Mouse (Mus musculus) midbrain, embryonic 12.5 days (tissue): ENCODE measurements around the gene Oxt. TPM values are rescaled to one million over a fixed set of nuclear protein-coding genes. Genes with fewer than 3 reads are reported as not detected.
A peak's percentile ranks its signal among the peaks of the same experiment; 100 is the strongest.

ENCODE experiments used
- ATAC-seq: fragments of 200-750 bp; cut with Nextera tagmentation; 2 replicates; pipeline ENCODE4 v1.8.0; 2017; ENCODE audit warnings: low read depth, moderate TSS enrichment, moderate library complexity; ENCODE audit not compliant: low FRiP score
- H3K27ac ChIP-seq: fragments of 300-500 bp; sonication (generic); replicated peaks from 2 replicates; pipeline ENCODE4 v1.5.1; 2016; ENCODE audit warnings: mild to moderate bottlenecking
- H3K27me3 ChIP-seq: fragments of 300-500 bp; sonication (generic); 2 replicates; pipeline ENCODE4 v1.6.1; 2016; ENCODE audit warnings: mild to moderate bottlenecking
- H3K36me3 ChIP-seq: fragments of 300-500 bp; sonication (generic); 2 replicates; pipeline ENCODE4 v1.6.1; 2016
- H3K4me1 ChIP-seq: fragments of 300-500 bp; sonication (generic); 2 replicates; pipeline ENCODE4 v1.6.1; 2016
- H3K4me2 ChIP-seq: fragments of 300-500 bp; sonication (generic); replicated peaks from 2 replicates; pipeline ENCODE4 v1.6.1; 2016; ENCODE audit warnings: mild to moderate bottlenecking, moderate library complexity
- H3K4me3 ChIP-seq: fragments of 300-500 bp; sonication (generic); 2 replicates; pipeline ENCODE4 v1.5.1; 2016; ENCODE audit warnings: mild to moderate bottlenecking
- H3K9ac ChIP-seq: fragments of 300-500 bp; sonication (generic); replicated peaks from 2 replicates; pipeline ENCODE4 v1.6.1; 2016; ENCODE audit warnings: mild to moderate bottlenecking, moderate library complexity
- H3K9me3 ChIP-seq: fragments of 300-500 bp; sonication (generic); 2 replicates; pipeline ENCODE4 v1.6.1; 2016; ENCODE audit warnings: mild to moderate bottlenecking
- WGBS: fragments of 180-500 bp; shearing (Covaris S2); methylation state at CpG from one replicate; pipeline ENCODE4 v1.1.7; 2016; 5-methylcytosine and 5-hydroxymethylcytosine counted together
- polyA plus RNA-seq: library from polyadenylated mRNA; unstranded; fragments of >200 nt; fragmentation: Nextera tagmentation; extraction: Ambion mirVana; gene quantifications from 2 replicates; pipeline ENCODE4 v1.2.1, GENCODE M21; 2016

Gene Oxt
- not detected in 2 replicates for polyA plus RNA-seq

- ATAC-seq, result no peak
- 43% methylated on average over 9 of the region's 9 CpGs for WGBS
- peak within 1 kb of the TSS; percentile 45 for H3K4me2 ChIP-seq
- H3K9me3 ChIP-seq, result no peaks in the 10 kb centered on the region
- no peak within 1 kb of the TSS for H3K27ac ChIP-seq
- H3K27me3 ChIP-seq, result peaks cover 77% of the 10 kb centered on the region
- peaks cover 22% of the 10 kb centered on the region for H3K4me1 ChIP-seq
- no peaks in the 10 kb centered on the region for H3K36me3 ChIP-seq
- H3K4me3 ChIP-seq, result peak within 1 kb of the TSS; percentile 29
- no peak within 1 kb of the TSS for H3K9ac ChIP-seq
Measured at GRCm38 (mm10) chr2:130575873-130576272, at the start of gene Oxt. Gene Oxt (plus strand): TSS chr2:130576173.

- Histone ChIP-seq H3K27ac (no peak overlapping the region), H3K4me2 (no peak overlapping the region), H3K36me3 (peaks cover 28% of the 10 kb centered on the region), H3K9ac (no peak overlapping the region), H3K27me3 (no peaks in the 10 kb centered on the region), H3K9me3 (no peaks in the 10 kb centered on the region), H3K4me3 (no peak overlapping the region), H3K4me1 (no peaks in the 10 kb centered on the region)
- no peak for ATAC-seq
- 81% methylated on average over 6 of the region's 6 CpGs for WGBS
Measured at GRCm38 (mm10) chr2:130528457-130528856, 47.5 kb upstream of the Oxt start.

- Histone ChIP-seq H3K4me3 (no peak overlapping the region), H3K9ac (no peak overlapping the region), H3K9me3 (no peaks in the 10 kb centered on the region), H3K27ac (no peak overlapping the region), H3K4me2 (no peak overlapping the region), H3K36me3 (peaks cover 34% of the 10 kb centered on the region), H3K27me3 (no peaks in the 10 kb centered on the region), H3K4me1 (no peaks in the 10 kb centered on the region)
- ATAC-seq, result no peak
- 97% methylated on average over 2 of the region's 2 CpGs for WGBS
Measured at GRCm38 (mm10) chr2:130529290-130529689, 46.7 kb upstream of the Oxt start.

- ATAC-seq, result no peak
- H3K9ac ChIP-seq, result no peak overlapping the region
- 85% methylated on average over 7 of the region's 7 CpGs for WGBS
- H3K9me3 ChIP-seq, result no peaks in the 10 kb centered on the region
- H3K27me3 ChIP-seq, result no peaks in the 10 kb centered on the region
- H3K4me3 ChIP-seq, result no peak overlapping the region
- H3K36me3 ChIP-seq, result peaks cover 40% of the 10 kb centered on the region
- H3K4me2 ChIP-seq, result no peak overlapping the region
- H3K4me1 ChIP-seq, result no peaks in the 10 kb centered on the region
- no peak overlapping the region for H3K27ac ChIP-seq
Measured at GRCm38 (mm10) chr2:130529925-130530324, 46.0 kb upstream of the Oxt start.

- H3K27ac ChIP-seq, result no peak overlapping the region
Measured at GRCm38 (mm10) chr2:130532201-130532600, 43.8 kb upstream of the Oxt start.

GRCm38 (mm10) chr2:130535017-130535416, 41.0 kb upstream of the Oxt start:
- no peaks in the 10 kb centered on the region for H3K27me3 ChIP-seq
- H3K4me2 ChIP-seq, result no peak overlapping the region
- peaks cover 52% of the 10 kb centered on the region for H3K36me3 ChIP-seq
- no peaks in the 10 kb centered on the region for H3K9me3 ChIP-seq
- no peak overlapping the region for H3K9ac ChIP-seq
- H3K4me3 ChIP-seq, result no peak overlapping the region
- no peaks in the 10 kb centered on the region for H3K4me1 ChIP-seq
- 90% methylated on average over 6 of the region's 6 CpGs for WGBS
- ATAC-seq, result no peak
- no peak overlapping the region for H3K27ac ChIP-seq

More at GRCm38 (mm10) chr2:130532201-130532600, 43.8 kb upstream of the Oxt start:
- H3K27me3 ChIP-seq, result no peaks in the 10 kb centered on the region
- H3K9me3 ChIP-seq, result no peaks in the 10 kb centered on the region
- H3K4me2 ChIP-seq, result no peak overlapping the region
- no peak for ATAC-seq
- no peak overlapping the region for H3K9ac ChIP-seq
- no peaks in the 10 kb centered on the region for H3K4me1 ChIP-seq
- 91% methylated on average over 2 of the region's 2 CpGs for WGBS
- H3K4me3 ChIP-seq, result no peak overlapping the region
- H3K36me3 ChIP-seq, result peaks cover 39% of the 10 kb centered on the region

GRCm38 (mm10) chr2:130536890-130537289, 39.1 kb upstream of the Oxt start:
- Histone ChIP-seq H3K9ac (no peak overlapping the region), H3K4me2 (no peak overlapping the region), H3K36me3 (peaks cover 71% of the 10 kb centered on the region), H3K9me3 (no peaks in the 10 kb centered on the region), H3K4me3 (no peak overlapping the region), H3K4me1 (no peaks in the 10 kb centered on the region), H3K27ac (no peak overlapping the region), H3K27me3 (no peaks in the 10 kb centered on the region)
- ATAC-seq, result no peak
- 76% methylated on average over 3 of the region's 3 CpGs for WGBS

DNA sequence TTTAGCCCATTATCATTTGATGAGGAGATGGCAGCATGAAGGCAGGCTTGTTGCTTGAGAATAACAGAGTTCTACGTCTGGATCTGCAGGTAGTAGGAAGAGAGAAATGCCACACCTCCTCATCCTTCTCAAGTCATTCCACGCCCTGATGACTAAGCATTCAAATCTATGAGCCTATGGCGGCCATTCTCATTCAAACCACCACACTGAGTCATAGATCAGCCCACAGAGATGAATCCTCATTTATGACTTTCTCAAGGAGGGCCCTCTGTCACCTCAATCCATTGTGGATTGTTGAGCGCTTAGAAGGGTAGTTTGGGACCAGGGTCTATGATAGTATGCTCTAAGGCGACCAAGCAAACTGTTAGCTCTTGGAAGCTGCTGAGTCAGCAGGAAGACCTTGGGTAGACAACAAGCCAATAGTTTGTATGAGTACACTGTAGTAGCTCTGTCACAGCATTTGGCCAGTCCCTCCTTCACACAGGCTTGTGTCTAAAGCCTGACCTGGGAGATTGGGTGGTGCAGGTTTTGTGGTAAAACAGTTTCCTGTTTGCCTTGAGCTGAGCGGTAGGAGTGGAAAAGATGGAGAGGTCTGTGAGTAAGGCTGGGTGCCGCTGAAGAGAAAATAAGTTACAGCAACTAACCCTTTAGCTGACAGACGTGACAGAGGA, 37.0 kb upstream of the Oxt start:
- H3K4me1 ChIP-seq, result no peaks in the 10 kb centered on the region
- no peak for ATAC-seq
- H3K27ac ChIP-seq, result no peak overlapping the region
- no peaks in the 10 kb centered on the region for H3K9me3 ChIP-seq
- WGBS, result 91% methylated on average over 8 of the region's 8 CpGs
- no peak overlapping the region for H3K4me2 ChIP-seq
- no peak overlapping the region for H3K4me3 ChIP-seq
- H3K9ac ChIP-seq, result no peak overlapping the region
- peaks cover 75% of the 10 kb centered on the region for H3K36me3 ChIP-seq
- no peaks in the 10 kb centered on the region for H3K27me3 ChIP-seq

GRCm38 (mm10) chr2:130540266-130540665, 35.7 kb upstream of the Oxt start:
- 90% methylated on average over 9 of the region's 9 CpGs for WGBS
- Histone ChIP-seq H3K27me3 (no peaks in the 10 kb centered on the region), H3K9ac (no peak overlapping the region), H3K4me1 (no peaks in the 10 kb centered on the region), H3K36me3 (peaks cover 77% of the 10 kb centered on the region), H3K9me3 (no peaks in the 10 kb centered on the region), H3K4me3 (no peak overlapping the region), H3K4me2 (no peak overlapping the region), H3K27ac (no peak overlapping the region)
- no peak for ATAC-seq

DNA sequence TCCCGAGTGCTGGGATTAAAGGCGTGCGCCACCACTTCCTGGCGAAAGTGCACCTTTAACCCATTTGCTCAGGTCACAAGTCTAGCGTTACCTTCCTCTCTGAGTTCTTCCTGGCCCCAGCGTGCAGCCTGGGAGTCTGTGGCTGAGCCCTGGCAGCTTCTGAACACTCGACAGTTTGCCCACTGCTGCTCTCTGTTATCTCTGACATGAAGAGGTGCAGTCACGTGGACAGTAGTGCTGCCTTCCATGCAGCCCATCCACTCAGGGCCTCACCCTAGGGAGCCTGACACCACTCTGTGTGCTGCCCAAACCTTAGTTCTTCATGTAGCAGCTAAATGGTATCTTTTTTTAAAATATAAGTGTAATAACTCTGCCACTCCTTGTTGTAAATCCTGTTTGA, 29.0 kb upstream of the Oxt start:
- no peak overlapping the region for H3K27ac ChIP-seq
- no peak overlapping the region for H3K9ac ChIP-seq
- H3K4me2 ChIP-seq, result no peak overlapping the region
- ATAC-seq, result no peak
- WGBS, result 95% methylated on average over 8 of the region's 8 CpGs
- peaks cover 87% of the 10 kb centered on the region for H3K36me3 ChIP-seq
- no peaks in the 10 kb centered on the region for H3K27me3 ChIP-seq
- no peaks in the 10 kb centered on the region for H3K4me1 ChIP-seq
- no peak overlapping the region for H3K4me3 ChIP-seq
- no peaks in the 10 kb centered on the region for H3K9me3 ChIP-seq

GRCm38 (mm10) chr2:130554841-130555240, 21.1 kb upstream of the Oxt start:
- H3K36me3 ChIP-seq, result peaks cover 68% of the 10 kb centered on the region
- ATAC-seq, result no peak
- no peaks in the 10 kb centered on the region for H3K4me1 ChIP-seq
- no peaks in the 10 kb centered on the region for H3K27me3 ChIP-seq
- 95% methylated on average over 7 of the region's 7 CpGs for WGBS
- no peaks in the 10 kb centered on the region for H3K9me3 ChIP-seq
- no peak overlapping the region for H3K4me3 ChIP-seq
- H3K27ac ChIP-seq, result no peak overlapping the region
- H3K9ac ChIP-seq, result no peak overlapping the region
- H3K4me2 ChIP-seq, result no peak overlapping the region

- Histone ChIP-seq H3K27ac (no peak overlapping the region), H3K9ac (no peak overlapping the region), H3K27me3 (no peaks in the 10 kb centered on the region), H3K4me2 (no peak overlapping the region), H3K4me3 (no peak overlapping the region), H3K4me1 (no peaks in the 10 kb centered on the region), H3K9me3 (no peaks in the 10 kb centered on the region), H3K36me3 (peaks cover 64% of the 10 kb centered on the region)
- WGBS, result 84% methylated on average over 1 of the region's 1 CpGs
- no peak for ATAC-seq
Measured at GRCm38 (mm10) chr2:130556292-130556691, 19.7 kb upstream of the Oxt start.

GRCm38 (mm10) chr2:130557462-130557861, 18.5 kb upstream of the Oxt start:
- H3K4me3 ChIP-seq, result no peak overlapping the region
- H3K9ac ChIP-seq, result no peak overlapping the region
- H3K9me3 ChIP-seq, result no peaks in the 10 kb centered on the region
- WGBS, result 91% methylated on average over 2 of the region's 2 CpGs
- no peak overlapping the region for H3K27ac ChIP-seq
- no peaks in the 10 kb centered on the region for H3K27me3 ChIP-seq
- H3K4me2 ChIP-seq, result no peak overlapping the region
- H3K4me1 ChIP-seq, result 0 out of 2 replicates have a peak, but pooled peaks cover under 1% of the 10 kb centered on the region
- peaks cover 53% of the 10 kb centered on the region for H3K36me3 ChIP-seq
- no peak for ATAC-seq
